Mouse (Mus musculus) ES-E14 (cell line): ENCODE results near the gene Rps19bp1.

Experiments
- CHD2 ChIP-seq: IDR thresholded peaks from 2 replicates; pipeline ENCODE4 v1.6.1; 2014; ENCODE audit warnings: mild to moderate bottlenecking, low read depth, low read length, inconsistent platforms
- HCFC1 ChIP-seq: IDR thresholded peaks from 2 replicates; pipeline ENCODE4 v1.6.1; 2012; ENCODE audit warnings: low read length, inconsistent platforms, borderline replicate concordance; ENCODE audit not compliant: insufficient read depth
- MAFK ChIP-seq: IDR thresholded peaks from 2 replicates; pipeline ENCODE4 v1.6.1; 2014; ENCODE audit warnings: mild to moderate bottlenecking, low read depth, low read length, inconsistent platforms; ENCODE audit not compliant: insufficient read depth
- ZC3H11A ChIP-seq: IDR thresholded peaks from 2 replicates; pipeline ENCODE4 v1.6.1; 2012; ENCODE audit warnings: low read depth, mild to moderate bottlenecking, inconsistent platforms, low read length, borderline replicate concordance
- ZNF384 ChIP-seq: IDR thresholded peaks from 2 replicates; pipeline ENCODE4 v1.6.1; 2012; ENCODE audit warnings: low read depth, low read length, inconsistent platforms

DNA sequence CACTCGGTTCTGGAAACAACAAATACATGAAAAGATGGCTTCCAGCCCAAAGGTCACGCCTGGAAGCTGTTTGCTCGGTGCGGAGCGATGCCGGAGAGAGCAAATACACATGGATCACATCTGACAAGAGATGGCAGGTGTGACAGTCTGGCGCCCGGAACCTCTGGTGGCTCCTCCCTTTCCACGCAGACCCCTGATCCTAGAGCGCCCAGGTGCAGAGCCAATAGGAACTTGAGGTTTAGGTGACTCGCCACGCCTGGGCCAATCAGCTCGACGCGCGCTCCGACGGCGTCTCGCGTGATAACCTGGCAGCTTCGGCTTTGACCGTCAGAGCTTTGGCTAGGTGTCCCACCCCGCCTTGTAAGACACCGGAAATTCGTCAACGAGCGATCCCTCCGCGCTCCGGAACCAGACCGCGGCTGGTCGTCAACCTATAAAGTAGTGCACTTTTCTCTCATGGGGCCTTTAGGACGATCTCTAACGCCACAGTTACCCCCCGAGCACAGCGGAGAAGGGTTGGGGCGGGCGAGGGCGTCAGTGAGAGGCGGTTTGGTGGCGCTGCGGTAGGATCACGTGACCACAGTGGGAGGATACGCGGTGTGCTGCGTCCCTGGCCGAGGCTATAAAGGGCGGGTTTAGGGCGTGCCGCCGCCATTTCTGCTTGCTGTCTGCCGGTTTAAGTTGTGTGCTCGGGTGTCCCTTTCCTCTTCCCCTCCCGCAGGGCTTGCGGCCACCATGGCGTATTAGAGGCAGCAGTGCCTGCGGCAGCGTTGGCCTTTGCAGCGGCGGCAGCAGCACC, 9.1 kb downstream of the Rps19bp1 start, which contains the start of gene Atf4:
- TF ChIP-seq ZNF384 (no peak), CHD2 (peak; percentile 92), MAFK (no peak), ZC3H11A (no peak), HCFC1 (peak; percentile 70; the same call in 1 of the 2 replicates)
